Mouse (Mus musculus): ENCODE measurements around the gene Parvg.

DNA sequence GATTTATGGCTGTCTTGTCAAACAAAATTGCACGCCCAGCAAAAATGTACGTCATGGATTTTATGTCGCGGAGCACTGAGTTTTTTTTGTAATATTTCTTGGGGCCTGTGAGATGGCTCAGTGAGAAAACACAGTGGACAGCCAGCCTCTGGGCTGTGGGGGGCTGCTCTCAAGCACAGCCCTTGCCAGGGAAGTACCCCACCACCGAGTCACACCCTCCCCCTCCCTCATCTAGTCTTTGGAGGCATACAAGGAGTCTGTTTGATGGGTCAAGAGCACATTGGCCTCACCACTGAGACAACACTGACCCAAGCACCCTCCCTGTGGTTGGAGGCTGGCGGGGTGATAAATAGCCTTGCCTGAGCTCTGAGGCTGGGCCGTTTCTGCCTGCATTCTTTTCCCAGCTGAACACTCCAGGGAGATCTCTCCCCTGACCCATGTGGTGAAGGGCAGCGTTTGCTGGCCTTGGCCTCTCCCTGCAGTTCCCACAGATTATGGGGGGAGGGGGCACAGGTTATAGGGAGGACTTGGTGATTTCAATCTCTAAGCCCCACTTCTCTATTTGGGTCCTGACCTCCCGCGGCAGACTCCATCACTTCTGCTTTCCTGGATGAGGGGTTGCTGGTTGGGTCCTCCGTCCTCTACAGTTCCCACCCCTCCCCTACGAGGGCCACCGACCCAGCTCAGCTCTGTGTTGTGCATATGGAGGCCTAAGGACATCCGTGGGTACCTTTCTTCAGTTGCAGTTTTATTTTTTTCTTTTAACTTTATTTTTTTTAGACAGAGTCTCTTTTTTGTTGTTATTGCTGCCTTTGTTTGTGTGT, 26.3 kb downstream of the Parvg start:
- TF ChIP-seq TAL1 (IDR thresholded peaks at IDR 0.05; ENCODE audit: low read length) = no peak
- TF ChIP-seq GATA1 (IDR thresholded peaks at IDR 0.05; ENCODE audit: low read length) = no peak

Measured in erythroblast, embryonic 14.5 days (primary cell).